Mouse (Mus musculus): ENCODE measurements around the gene Mob3b.

The Mob3b gene

DNA sequence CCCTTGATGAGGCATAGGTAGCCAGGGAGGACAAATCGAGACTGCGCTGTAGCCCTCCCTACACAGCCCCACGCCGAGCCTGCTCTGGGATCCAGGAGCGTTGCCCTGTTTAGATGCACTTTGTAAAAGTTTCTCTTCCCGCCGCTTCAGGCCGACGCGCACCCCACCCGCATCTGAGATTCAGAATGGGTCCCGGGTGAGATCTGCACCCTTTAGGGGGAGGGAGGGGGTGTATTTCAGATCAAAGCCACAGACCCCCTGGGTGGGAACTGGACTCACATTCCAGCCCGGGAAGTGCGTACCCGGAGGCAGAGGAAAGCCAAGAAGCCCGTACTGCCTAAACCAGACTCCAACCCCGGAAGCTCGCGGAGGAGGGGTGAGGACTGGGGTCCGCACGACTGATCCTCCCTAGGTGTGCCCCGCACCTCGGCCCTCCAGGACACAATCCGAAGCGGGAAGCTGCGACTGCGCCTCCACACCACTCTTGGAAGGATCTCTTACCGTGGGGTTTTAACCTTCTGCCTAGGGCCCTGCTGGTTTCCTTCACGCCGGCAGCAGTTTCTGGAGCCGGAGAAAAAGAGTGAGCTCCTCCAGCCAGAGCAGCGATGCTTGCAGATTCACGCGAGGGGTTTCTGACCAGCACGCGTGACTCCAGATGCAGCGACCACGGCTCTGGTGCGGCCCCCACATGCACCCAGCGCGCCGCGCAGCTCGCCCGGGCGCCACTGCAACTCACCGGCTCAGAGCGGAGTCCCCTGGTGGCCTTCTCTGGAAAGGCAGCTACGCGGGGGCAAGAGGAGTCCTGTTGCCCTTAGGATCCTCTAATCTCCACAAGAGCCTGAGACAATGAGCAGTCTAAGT lies at the start of gene Mob3b:
Gene Mob3b (minus strand): TSS at position 734 of the 861 bp plus-strand sequence.
- peak; percentile 93 for DNase-seq

DNA sequence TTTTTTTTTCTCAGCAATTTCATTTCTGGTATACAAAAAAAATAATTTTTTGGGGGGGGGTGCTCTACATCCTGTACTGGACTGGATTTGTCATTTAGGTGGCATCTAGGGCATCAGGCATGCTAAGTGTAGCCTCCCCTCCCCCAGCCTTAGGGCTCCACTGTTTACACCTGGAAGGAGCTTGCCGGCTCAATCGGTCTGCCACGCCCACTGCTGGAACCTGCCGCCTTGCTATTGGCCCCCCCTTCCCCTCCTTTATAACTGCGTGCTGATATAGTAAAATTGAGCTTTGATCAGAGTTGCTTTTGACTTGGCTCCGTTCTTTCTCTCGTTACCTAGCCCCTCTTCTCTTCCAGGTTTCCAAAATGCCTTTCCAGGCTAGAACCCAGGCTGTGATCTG lies 47.4 kb upstream of the Mob3b start:
- DNase-seq, result no peak

DNA sequence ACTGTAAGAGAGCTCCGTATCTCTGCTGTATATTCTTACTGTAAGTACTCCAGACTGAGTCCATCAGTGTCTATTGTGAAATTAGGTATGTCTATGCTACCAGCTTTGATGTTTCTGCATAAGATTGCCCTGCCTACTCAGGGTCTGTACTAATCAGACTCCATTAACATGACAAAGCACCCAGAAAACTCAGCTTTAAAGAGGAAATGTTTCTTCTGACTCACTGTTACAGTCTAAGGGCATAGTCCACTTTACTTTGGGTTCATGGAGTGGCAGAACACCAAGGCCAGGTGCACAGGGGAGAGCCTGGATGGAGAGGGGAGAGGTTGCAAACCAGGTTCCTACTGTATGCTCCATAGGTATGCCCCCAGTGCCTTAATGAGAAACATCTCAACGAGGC lies 46.4 kb upstream of the Mob3b start:
- no peak for DNase-seq

DNA sequence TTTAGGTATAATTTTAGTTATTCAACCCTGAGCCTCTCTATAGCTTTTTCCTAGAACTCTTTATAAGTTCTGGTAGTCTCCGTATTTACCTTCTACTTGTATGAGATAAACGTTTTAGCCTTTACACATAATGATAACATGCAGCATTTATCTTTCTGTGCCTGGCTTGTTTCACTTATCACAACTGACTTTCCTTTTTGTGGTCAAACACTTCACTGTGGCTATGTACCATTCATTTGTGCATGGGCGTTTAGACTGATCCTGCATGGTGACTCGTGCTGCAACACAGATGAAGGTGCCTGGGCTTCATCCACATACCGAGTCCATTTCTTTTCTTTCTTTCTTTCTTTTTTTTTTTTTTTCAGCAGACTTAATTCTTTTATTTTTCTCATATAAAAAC lies 44.4 kb upstream of the Mob3b start:
- no peak for DNase-seq

DNA sequence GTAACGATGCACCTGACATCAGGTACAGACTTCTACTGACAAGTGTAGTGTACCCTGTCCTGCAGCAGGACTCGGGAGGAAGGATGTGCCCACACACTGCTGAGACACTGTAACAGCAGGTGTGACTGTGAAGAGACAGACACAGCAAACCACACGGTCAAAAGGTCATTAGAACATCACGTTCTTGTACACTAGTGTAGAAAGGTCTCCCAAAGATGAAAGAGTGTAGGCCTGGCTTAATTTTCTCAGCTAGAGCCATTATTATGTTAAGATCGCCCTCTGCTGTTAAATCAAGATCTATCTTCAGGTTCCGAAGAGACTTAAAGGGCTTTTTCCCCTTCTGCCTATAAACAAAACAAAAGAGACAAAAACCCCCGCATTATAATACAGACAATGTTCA lies 35.4 kb upstream of the Mob3b start:
- no peak for DNase-seq

DNA sequence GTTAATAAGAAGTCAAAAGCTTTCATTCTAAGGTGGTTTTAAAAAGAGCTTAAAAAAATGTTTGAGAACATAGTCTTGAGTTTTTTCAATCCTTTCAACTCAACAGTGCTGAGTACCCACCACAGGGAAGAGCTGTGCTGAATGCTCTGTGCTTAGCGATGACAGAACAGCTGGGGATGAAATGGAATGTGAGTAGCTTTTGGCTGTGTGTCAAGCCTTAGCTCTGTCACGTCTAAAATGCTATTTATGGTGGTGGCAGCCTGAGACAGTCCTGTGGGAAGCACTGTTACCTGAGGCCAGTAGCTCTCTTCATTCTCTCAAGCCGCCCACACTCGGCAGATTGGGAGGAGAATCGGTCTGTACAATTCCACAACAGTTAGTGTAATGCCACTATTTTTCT lies 32.5 kb upstream of the Mob3b start:
- DNase-seq, result no peak

DNA sequence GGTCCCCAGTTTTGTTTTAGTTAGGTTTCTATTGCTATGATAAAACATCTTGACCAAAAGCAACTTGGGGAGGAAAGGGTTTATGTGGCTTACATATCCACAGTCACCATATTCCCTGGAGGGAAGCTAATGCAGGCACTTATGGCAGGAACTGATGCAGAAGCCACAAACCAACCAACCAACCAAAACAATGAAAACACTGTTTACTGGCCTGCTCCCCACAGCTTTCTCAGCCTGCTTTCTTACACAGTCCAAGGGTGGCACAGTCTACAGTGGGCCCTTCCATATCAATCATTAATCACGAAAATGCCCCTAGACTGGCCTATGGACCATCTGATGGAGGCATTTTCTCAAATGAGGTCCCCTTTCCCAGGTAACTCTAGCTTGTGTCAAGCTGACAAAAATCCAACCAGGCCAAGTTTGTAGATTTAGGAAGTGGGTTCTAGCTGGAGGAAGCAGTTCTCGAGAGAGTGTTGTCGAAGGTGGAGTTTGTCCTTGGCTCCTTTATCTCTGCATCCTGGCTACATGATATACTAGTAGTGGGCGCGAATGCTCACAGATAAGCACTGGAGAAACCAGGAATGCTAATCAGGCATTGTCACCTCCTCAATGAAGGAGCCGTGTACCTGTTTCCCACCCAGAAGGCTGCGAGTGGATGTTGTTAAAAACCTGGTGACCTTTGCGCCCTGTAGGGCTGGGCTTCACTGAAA lies 30.5 kb upstream of the Mob3b start:
- DNase-seq, result no peak

DNA sequence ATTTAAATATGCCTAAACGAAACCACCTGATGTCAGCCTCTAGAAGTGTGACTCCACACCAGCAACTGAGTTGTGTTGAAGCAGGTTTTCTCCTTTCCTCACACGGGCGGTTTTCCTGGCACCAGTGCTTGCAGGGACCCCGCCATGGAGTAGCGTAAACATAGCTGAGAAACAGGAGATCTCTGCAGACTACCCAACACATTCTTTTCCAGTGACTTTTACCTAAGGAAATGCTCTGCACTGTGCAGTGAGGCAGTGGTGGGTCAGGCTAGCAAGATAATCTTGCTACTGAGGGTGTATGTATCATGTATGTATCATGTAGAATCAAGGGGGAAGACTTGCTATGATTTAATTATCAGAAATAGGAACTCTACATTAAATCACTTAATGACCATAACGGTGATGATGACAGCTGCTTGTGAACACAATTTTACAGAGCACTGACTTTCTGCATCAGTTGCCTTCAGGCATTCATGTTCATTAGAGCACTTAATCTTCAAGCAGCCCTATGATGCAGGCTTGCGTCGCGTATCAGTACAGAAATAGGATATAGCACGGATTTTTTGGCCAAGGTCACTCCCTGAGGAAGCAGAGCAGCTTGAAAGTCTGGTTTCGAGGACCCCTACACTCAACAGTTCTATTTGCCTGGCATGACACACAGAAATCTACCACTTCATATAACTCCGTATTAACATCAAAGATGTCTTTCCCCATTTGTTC lies 20.8 kb upstream of the Mob3b start:
- no peak for DNase-seq

DNA sequence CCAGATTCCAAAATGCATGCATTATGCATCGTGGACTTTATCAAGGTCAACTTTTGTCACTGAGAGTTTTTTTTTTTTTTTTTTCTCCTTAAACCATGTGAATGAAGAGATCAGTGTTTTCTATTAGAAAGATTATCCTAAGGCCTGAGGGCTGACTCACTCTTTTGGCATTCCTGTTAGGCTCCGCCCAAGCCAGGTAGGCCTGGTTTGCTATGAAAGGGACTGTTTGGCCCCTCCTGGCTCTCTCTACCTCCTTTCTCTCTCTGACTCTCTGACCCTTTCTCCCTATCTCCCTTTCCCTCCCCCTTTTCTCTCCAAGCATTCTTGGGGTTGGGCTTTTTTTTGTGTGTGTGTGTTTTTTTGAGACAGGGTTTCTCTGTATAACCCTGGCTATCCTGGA lies 18.3 kb upstream of the Mob3b start:
- no peak for DNase-seq

DNA sequence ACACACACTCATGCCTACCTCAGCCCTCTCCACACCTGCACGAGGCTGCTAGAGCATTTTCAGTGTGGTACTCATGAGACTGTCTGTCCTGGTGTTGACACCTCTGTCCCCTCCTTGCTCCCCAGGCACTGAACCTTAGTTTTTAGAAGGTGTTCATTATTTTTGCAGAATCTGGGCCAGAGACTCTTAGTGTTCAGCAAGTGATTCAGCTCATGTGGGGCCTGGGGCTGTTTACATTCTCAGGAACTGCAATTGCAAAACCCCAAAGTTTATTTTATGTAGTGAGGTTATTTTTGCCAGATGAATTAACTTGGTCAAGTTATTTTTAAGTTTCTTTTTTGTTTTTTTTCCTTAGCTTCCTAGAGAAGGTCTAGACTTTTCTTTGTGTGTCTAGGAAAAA lies 16.3 kb upstream of the Mob3b start:
- DNase-seq, result no peak

DNA sequence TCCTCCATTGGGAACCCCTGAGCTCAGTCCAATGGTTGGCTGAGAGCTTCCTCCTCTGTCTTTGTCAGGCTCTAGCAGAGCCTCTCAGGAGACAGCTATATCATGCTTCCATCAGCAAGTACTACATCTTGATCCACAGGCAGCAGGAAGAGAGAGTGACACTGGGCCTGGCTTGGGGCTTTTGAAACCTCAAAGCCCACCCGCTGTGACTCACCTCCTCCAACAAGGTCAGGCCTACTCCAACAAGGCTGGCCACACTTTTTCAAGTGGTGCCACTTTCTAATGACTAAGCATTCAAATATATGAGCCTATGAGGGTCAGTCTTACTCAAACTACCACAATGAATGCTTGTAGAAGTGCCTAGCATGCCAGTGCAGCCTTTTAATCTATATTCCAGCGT lies 15.2 kb upstream of the Mob3b start:
- no peak for DNase-seq

DNA sequence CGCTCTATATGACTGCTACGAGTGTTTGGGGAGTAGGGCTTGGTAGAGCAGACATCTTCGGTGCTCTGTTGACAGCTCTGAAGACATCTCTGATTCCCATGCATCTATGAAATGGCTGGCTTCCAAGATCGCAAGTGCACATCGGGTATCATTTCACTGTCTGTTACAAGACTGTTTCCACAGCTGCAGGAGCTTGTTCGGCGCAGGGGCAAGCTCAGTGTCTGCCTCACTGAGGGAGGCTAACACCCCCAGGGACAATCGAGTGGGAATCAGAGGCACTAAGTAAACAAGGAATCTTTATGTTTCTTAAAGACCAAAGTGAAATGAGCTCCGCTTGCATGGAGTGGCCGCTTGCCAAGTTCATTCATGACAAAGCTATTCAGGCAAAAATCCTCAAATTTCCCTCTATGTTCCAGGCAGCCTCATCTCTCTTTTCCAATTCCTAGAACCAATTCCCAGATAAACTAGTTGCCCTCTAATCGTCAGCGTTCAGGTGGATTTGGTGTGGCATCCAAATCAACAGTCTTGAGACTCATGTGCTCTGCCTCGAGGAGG lies 12.4 kb upstream of the Mob3b start:
- DNase-seq, result no peak

DNA sequence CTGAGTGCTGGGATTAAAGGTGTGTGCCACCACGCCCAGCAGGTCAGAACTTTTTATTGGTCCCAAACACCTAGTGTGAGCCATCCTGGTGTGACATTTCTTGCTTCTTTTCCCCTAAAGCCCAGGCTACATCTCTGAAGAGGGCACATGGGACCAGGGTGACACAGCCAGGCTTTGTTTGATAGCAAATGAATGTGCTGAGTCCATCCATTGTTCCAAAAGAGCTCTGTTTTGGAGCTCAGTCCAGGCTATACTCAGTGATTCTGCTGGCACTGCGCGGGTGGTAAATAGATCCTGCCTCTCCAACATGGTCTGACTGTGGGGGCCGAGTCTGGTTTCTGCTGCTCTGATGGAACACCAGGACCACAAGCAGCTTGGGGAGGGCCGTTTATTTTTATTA lies 10.6 kb upstream of the Mob3b start:
- no peak for DNase-seq

DNA sequence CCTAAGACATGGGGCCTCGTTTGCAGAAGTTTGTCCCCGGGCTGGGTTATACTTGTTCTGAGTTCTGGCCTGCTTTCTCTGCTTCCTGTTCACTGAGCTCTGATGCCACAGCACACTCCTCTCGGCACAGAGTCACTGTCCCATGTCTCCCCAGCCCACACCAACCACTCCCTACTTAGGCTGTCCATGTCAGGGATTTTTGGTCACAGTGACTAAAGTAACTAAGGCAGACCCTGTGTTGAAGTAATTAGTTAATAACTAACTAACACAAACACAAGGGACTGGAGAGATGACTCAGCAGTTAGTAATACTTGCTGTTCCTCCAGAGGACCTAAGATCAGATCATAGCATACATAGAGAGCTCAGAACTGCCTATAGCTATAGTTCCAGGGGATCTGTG lies 8.7 kb upstream of the Mob3b start:
- DNase-seq, result no peak

DNA sequence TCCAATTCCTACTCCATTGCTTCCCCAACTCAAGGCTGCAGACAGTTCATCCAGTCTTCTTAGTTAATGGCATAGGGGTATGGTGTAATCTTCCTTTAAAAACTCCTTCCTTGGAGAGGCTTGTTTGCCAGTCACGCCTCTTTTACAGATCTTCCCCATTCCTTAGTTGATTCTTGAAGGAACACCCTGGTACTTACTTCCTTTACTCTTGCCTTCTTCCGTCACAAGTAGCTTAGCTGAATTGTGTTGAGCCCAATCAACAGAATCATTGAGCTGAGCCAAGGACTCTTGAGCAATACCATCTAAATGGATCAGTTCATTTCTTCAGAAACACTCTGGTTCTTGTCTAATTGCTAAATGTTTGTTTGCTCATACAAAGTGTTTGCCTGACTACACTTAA lies 8.0 kb upstream of the Mob3b start:
- DNase-seq, result no peak

DNA sequence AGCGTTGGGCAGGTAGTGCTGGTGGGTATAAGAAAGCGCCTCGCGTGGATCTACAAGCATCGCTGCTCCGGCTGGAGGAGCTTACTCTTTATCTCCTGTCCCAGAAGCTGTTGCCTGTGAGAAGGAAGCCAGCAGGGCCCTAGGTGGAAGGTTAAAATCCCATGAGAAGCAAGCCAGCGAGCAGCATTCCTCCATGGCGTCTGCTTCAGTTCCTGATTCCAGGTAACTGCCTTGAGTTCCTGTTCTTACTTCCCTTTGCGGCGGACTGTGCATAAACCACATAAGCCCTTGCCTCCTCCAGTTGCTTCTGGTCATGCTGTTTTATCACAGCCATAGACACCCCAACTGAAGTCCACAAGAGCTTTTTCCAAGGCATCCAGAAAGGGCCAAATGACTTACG lies 531 bp upstream of the Mob3b start:
- no peak for DNase-seq

DNA sequence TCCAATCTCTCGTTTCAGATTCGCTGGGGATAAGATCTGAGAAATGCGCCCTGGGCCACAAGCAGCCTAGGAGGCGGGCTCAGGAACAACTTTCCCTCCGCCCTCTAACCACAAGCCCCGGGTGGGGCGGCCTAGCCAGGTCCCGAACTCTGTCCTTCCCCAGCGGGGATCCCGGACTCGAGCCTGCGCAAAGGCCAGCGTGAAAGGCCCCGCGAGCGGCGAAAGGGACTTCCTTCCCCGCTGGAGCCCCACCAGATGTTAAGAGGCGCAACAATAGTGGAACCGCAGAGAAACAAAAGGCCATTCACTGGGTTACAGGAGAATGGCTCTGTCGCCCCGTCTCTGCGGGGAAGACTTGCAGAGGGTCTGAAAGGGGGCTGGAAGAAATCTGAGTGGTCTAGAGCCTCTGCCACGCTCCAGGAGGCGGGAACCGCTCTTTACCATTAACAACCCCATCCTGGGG lies 1.1 kb downstream of the Mob3b start:
- peak; percentile 76 for DNase-seq

DNA sequence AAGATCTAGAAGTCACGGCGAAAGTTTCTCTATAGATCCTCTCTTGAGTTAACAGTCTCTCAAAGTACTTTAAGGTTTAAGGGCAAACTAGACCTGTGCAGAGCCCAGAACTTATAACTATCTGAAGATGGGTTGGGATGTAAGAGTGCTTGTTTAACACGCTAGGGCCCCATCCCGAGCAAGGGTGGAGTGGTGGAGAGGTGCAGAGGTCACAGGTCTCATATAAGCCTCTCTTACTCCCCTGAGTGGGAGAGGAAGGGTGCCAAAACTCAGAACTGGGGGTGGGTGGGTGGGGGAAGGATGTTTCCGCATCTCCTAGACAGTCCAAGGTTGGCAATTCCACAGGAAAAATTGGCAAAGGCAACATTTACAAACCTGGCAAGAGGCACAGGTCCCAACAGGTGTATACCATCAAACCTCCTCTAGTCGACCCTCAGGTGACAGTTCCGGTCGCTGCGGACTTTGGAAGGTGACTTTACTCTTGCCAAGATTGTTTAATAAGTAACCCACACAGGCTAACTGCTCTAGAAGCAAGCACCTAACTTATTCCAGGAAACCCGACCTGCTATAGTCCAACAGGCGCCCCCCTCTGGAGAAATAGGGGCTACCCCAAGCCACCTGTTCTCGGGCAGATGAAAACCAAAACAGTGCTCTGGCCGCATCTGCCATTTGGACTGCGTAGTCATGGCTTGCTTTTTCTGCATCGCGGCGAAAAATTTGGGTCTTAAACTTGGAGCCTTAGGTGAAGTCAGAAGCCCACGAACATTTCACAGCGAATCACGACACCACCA lies 2.0 kb downstream of the Mob3b start:
- DNase-seq, result peak; percentile 75

DNA sequence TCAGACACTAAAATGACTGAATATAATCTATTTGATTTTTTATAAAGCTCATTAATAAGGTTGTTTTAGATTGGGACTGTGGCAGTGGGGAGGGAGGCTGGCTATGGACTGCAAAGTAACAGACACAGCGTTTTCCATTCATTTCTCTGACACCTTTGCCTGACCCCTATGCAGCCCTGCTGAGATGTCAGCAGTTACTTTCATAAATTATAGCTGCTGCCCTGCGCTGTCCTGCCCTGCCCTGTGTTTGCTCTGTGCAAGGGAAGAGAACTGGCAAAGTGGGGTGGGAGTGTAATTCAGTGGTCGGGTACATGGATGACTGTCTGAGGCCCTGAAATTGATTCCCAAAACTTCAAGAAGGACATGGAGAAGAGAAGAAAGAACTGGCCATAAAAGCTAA lies 3.2 kb downstream of the Mob3b start:
- DNase-seq, result no peak

DNA sequence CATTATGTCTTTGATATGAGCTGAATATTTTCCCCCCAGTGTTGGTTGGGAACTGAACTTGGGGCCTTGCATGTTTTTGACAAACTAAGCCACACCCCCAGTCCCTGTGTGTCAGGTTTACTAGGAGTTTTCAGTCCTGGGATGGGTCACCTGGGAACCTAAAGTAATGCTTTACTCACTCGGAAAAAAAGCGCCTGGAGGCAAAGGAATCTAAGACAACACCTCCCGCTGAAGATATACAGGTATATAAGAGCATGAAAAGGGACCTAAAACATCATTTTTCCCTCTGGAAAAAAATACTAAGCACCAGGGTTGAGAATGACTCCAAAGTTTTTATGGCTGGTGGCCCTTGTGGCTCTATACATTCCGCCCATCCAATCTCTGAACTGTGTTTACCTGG lies 5.5 kb downstream of the Mob3b start, which contains the start of gene Ifnk:
Gene Ifnk (plus strand): TSS at position 301 of the 400 bp plus-strand sequence.
- no peak for DNase-seq

DNA sequence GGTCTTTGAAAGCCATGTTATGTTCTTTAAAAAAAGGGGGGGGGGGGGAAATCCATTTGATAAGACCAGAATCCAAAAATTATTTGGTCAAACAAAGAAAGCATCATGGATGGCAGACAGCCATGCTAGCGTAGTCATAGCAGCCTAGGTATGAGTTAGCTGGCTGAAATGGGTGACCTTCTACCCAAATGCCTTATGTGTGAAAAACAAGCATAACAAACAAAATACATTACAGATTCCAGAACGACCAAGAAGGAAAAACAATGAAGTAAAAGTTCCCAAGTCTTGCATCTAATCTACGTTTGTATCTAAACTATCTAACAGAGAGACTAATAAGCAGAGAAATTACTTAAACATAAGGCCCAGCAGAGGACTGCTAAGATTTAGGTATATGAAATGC lies 6.6 kb downstream of the Mob3b start:
- no peak for DNase-seq

DNA sequence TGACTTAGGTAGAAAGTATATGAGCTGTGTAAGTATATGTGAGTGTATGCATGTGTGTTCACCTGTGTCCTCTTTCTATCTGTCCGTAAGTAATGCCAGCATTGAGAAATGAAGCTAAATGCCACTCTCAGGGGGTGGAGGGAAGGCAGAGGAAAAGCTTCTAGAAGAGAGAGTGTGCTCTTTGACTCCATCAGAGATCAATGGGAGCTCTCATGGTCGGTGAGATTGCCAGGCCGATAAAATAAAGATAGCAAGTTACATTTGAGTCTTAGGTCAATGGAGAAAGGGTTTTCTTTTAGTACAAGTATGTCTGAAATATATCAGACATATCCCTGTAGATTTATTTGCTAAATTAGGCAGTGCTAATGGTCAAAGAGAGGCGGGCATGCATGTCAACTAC lies 9.0 kb downstream of the Mob3b start:
- DNase-seq, result no peak

DNA sequence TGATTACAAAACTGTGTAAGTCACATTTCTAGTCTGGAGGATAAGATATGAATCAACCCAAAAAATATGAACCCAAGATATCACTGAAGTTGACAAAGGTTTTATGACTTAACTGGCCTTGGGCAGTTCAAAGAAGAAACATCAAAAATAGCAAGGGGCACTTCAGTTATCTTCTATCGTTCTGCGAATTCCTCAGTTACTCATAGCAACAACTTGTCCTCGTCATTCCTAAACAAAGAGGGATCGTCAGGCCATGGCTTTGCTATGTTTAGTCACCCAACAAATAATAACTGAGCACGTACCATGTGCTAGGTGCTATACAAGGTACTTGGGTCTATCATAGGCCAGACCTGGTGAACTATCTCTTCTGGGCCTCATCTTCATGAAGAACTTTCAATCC lies 10.7 kb downstream of the Mob3b start:
- DNase-seq, result no peak
